Mouse (Mus musculus) embryonic facial prominence, embryonic 11.5 days (tissue): Measurements from ENCODE around the gene Gm21560. TPM values are rescaled to one million over a fixed set of nuclear protein-coding genes. Genes with fewer than 3 reads are reported as not detected.
"Not testable (repeated sequence)": the region's sequence is repeated elsewhere in the genome, so short reads cannot be mapped to it uniquely, and the experiment has no call there.

Experiments used
- ATAC-seq: fragments of 200-750 bp; cut with Nextera tagmentation; replicated peaks from 2 replicates; pipeline ENCODE4 v1.8.0; 2017; ENCODE audit warnings: low read depth; ENCODE audit not compliant: insufficient number of reproducible peaks, low FRiP score, low TSS enrichment
- DNase-seq: peaks from one replicate; pipeline ENCODE4 v3.0.0-alpha.2; 2015; ENCODE audit warnings: low spot score
- H3K27ac ChIP-seq: fragments of 300-500 bp; sonication (generic); replicated peaks from 2 replicates; pipeline ENCODE4 v1.5.1; 2014; ENCODE audit warnings: mild to moderate bottlenecking, low read depth, low read length, control low read depth
- H3K27me3 ChIP-seq: fragments of 300-500 bp; sonication (generic); 2 replicates; pipeline ENCODE4 v1.6.1; 2014; ENCODE audit warnings: mild to moderate bottlenecking, low read length, moderate library complexity, mixed read lengths; ENCODE audit not compliant: control insufficient read depth, insufficient read depth
- H3K36me3 ChIP-seq: fragments of 300-500 bp; sonication (generic); replicated peaks from 2 replicates; pipeline ENCODE4 v1.6.1; 2014; ENCODE audit warnings: low read depth, mild to moderate bottlenecking, low read length, moderate library complexity, mixed read lengths; ENCODE audit not compliant: control insufficient read depth, insufficient read depth
- H3K4me1 ChIP-seq: fragments of 300-500 bp; sonication (generic); 2 replicates; pipeline ENCODE4 v1.6.1; 2014; ENCODE audit warnings: low read length, mixed read lengths; ENCODE audit not compliant: control insufficient read depth, insufficient read depth
- H3K4me2 ChIP-seq: fragments of 300-500 bp; sonication (generic); 2 replicates; pipeline ENCODE4 v1.6.1; 2014; ENCODE audit warnings: low read depth, mild to moderate bottlenecking, control low read depth, low read length, moderate library complexity
- H3K4me3 ChIP-seq: fragments of 300-500 bp; sonication (generic); 2 replicates; pipeline ENCODE4 v1.5.1; 2014; ENCODE audit warnings: low read depth, low read length, control low read depth
- H3K9ac ChIP-seq: fragments of 300-500 bp; sonication (generic); replicated peaks from 2 replicates; pipeline ENCODE4 v1.6.1; 2014; ENCODE audit warnings: mild to moderate bottlenecking, control low read depth, low read length
- H3K9me3 ChIP-seq: fragments of 300-500 bp; sonication (generic); replicated peaks from 2 replicates; pipeline ENCODE4 v1.6.1; 2016; ENCODE audit warnings: mild to moderate bottlenecking, low read length, inconsistent platforms, mixed read lengths; ENCODE audit not compliant: control insufficient read depth
- WGBS: fragments of 180-500 bp; shearing (Covaris S2); extraction: QIAGEN DNeasy Blood & Tissue Kit; methylation state at CpG from one replicate; pipeline ENCODE4 v1.1.7; 2014; 5-methylcytosine and 5-hydroxymethylcytosine counted together
- polyA plus RNA-seq: library from polyadenylated mRNA; unstranded; fragments of >200 nt; fragmentation: Nextera tagmentation; extraction: Ambion mirVana; gene quantifications from 2 replicates; pipeline ENCODE4 v1.2.1, GENCODE M21; 2014

Gene Gm21560
- not detected in 2 replicates for polyA plus RNA-seq

DNA sequence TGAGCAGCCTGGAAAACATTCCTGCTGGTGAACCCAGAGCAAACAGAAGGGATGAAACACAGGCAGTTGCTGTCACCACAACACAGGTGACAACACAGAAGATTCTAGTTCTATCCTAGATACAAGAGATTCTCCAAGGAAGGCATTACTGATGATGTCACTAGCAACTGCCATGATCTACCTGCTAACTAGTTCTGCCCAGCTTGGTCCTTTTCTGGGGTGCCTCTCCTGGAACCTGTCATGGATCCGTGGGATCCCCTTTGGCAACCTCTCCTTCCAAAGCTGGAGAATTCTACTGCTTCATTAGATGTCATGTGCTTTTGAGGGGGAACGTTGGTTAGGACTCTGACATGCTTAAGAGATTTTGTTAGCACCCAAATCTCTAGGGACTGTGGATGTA is at the start of gene Gm21560:
Gene Gm21560 (minus strand): TSS at position 101 of the 400 bp plus-strand sequence.
- H3K9me3 ChIP-seq, H3K27me3 ChIP-seq, H3K4me3 ChIP-seq, H3K4me2 ChIP-seq, H3K4me1 ChIP-seq, DNase-seq, H3K9ac ChIP-seq, ATAC-seq, H3K27ac ChIP-seq, H3K36me3 ChIP-seq: not testable (repeated sequence)
- 64% methylated on average over 1 of the region's 2 CpGs for WGBS

GRCm38 (mm10) chr14:6163538-6163937 is 55.6 kb downstream of the Gm21560 start:
- not testable (repeated sequence) for H3K9me3 ChIP-seq, H3K4me3 ChIP-seq, ATAC-seq, H3K4me1 ChIP-seq, H3K9ac ChIP-seq, DNase-seq, H3K27me3 ChIP-seq, H3K4me2 ChIP-seq, H3K27ac ChIP-seq, H3K36me3 ChIP-seq
- WGBS, result 79% methylated on average over 4 of the region's 9 CpGs

DNA sequence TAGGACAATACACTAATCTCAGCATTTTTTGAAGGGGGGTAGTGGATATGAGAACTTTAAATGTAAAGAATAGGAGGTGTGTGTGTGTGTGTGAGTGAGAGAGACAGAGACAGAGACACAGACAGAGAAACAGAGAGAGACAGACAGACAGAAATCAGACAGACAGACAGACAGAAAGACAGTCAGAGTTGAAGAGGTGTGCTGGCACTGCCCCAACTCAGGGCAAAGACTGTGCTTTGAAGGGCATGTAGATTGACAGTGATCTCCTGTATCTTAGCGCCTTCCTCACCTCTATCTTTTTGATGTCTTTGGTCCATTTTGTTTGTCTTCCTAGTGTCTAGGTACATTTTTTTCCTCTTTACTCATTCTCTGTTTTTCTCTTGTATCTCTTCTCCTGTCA is 58.0 kb downstream of the Gm21560 start:
- H3K4me2 ChIP-seq, H3K4me3 ChIP-seq, H3K9ac ChIP-seq, DNase-seq, H3K36me3 ChIP-seq, H3K27me3 ChIP-seq, H3K27ac ChIP-seq, H3K9me3 ChIP-seq, ATAC-seq, H3K4me1 ChIP-seq: not testable (repeated sequence)
- WGBS, result no CpG with 5 or more reads among the region's 1 CpGs

Other genes starting within 250 kb of the Gm21560 start
- gene Gm3453, start 240.2 kb downstream of the Gm21560 start, polyA plus RNA-seq, result not detected in 2 replicates
- gene Gm6337, start 161.0 kb downstream of the Gm21560 start, polyA plus RNA-seq, result not detected in 2 replicates
- 1.3 and 2.2 TPM in 2 replicates for gene Gm8206, start 125.3 kb downstream of the Gm21560 start, polyA plus RNA-seq
- gene Gm3468, start 110.6 kb downstream of the Gm21560 start, polyA plus RNA-seq, result 2.8 and 4.3 TPM in 2 replicates
- gene Gm3476, start 93.5 kb downstream of the Gm21560 start, polyA plus RNA-seq, result not detected in 2 replicates
- gene Gm3411, start 68.0 kb upstream of the Gm21560 start, polyA plus RNA-seq, result 1.5 and 2.3 TPM in 2 replicates
- not detected in 2 replicates for gene Gm21103, start 85.6 kb upstream of the Gm21560 start, polyA plus RNA-seq
- gene Gm3618, start 124.4 kb upstream of the Gm21560 start, polyA plus RNA-seq, result not detected in 2 replicates
- 0.27 TPM in 1 of 2 replicates, not detected in the other for gene Gm16440, start 171.0 kb upstream of the Gm21560 start, polyA plus RNA-seq
- gene Gm3591, start 193.2 kb upstream of the Gm21560 start, polyA plus RNA-seq, result 1.8 and 2.1 TPM in 2 replicates
- gene Gm3594, start 225.3 kb upstream of the Gm21560 start, polyA plus RNA-seq, result not detected in 2 replicates